Mouse (Mus musculus) heart, embryonic 12.5 days (tissue): ENCODE measurements around the gene Vmn1r42. TPM values are rescaled to one million over a fixed set of nuclear protein-coding genes. Genes with fewer than 3 reads are reported as not detected.

ENCODE experiments used
- polyA plus RNA-seq: library from polyadenylated mRNA; unstranded; fragments of >200 nt; fragmentation: Nextera tagmentation; extraction: Ambion mirVana; gene quantifications from 2 replicates; pipeline ENCODE4 v1.2.1, GENCODE M21; 2016

Gene Vmn1r42
- polyA plus RNA-seq, 1 experiment from 2014 or later, result not detected

Other genes starting within 250 kb of the Vmn1r42 start
- 10.0 and 11.5 TPM in 2 replicates for gene Txnrd3, start 232.4 kb downstream of the Vmn1r42 start, polyA plus RNA-seq
- not detected in 2 replicates for gene Vmn1r40, start 168.9 kb downstream of the Vmn1r42 start, polyA plus RNA-seq
- not detected in 2 replicates for gene Vmn1r41, start 135.6 kb downstream of the Vmn1r42 start, polyA plus RNA-seq
- not detected in 2 replicates for gene Vmn1r43, start within 50 bp of the Vmn1r42 start, polyA plus RNA-seq
- gene Vmn1r44, start 7.2 kb upstream of the Vmn1r42 start, polyA plus RNA-seq, result not detected in 2 replicates
- not detected in 2 replicates for gene Vmn1r45, start 64.2 kb upstream of the Vmn1r42 start, polyA plus RNA-seq
- gene Vmn1r46, start 92.9 kb upstream of the Vmn1r42 start, polyA plus RNA-seq, result not detected in 2 replicates
- not detected in 2 replicates for gene Vmn1r47, start 139.7 kb upstream of the Vmn1r42 start, polyA plus RNA-seq
- gene Vmn1r48, start 160.4 kb upstream of the Vmn1r42 start, polyA plus RNA-seq, result not detected in 2 replicates
- gene Vmn1r49, start 202.1 kb upstream of the Vmn1r42 start, polyA plus RNA-seq, result not detected in 2 replicates
- gene Vmn1r50, start 225.0 kb upstream of the Vmn1r42 start, polyA plus RNA-seq, result not detected in 2 replicates
- gene Vmn1r51, start 246.2 kb upstream of the Vmn1r42 start, polyA plus RNA-seq, result not detected in 2 replicates